Mouse (Mus musculus): ENCODE results near the gene Vmn1r17. TPM values are rescaled to one million over a fixed set of nuclear protein-coding genes. Genes with fewer than 3 reads are reported as not detected.
"Not testable (repeated sequence)": the region's sequence is repeated elsewhere in the genome, so short reads cannot be mapped to it uniquely, and the experiment has no call there.

Gene Vmn1r17
- total RNA-seq (2015) (not detected in 2 replicates), total RNA-seq (2017) (not detected in 2 replicates)

DNA sequence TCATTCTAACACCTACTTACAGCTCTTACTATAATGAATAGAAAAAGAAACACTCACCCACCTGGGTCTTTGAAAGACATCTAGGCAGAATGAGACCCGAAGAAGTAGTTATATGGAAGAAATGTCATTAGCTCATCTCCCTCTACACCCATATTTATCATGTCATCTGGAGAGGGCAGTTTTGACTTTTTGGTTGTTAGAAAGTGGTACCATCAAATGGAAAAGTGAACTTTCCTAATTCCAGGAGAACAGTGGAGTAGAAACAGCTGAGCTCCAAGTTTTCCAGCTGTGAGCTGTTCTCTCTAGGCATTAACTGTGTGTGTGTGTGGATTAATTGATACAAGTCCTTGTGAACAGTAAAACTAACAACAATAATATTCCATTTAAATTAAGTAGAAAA lies at the start of gene Vmn1r17:
Gene Vmn1r17, minus strand, starts transcription at position 101 of the 400 bp plus-strand sequence.
- no peak for ATAC-seq (replicated peaks; ENCODE audit: poor library complexity)

DNA sequence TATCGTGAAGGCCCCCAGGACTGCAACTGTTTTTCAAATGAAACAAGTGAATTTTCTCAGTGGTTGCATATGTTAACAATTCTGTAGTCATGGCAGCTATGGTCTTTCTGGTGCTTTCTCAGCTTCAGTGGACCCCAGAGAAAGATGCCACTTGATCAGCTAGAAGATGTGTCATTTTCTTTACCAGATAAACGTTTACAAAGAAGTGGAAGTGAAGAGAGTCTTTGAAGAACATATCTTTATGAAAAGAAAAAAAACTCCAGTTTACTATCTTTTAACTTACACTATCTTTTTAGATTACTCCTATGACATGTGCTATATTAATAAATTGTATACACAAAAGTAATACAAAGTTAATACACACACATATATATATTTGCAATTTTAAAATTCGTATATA lies 40.0 kb upstream of the Vmn1r17 start, which contains the start of gene Vmn1r19:
Gene Vmn1r19, plus strand, starts transcription at position 301 of the 400 bp plus-strand sequence.
- ATAC-seq (replicated peaks; ENCODE audit: poor library complexity) = not testable (repeated sequence)

- no peak for ATAC-seq (replicated peaks; ENCODE audit: poor library complexity)
Measured at GRCm38 (mm10) chr6:57395683-57396082, 32.2 kb upstream of the Vmn1r17 start, which contains the start of gene Vmn1r18. Gene Vmn1r18, minus strand, starts transcription at chr6:57395783.

- ATAC-seq (replicated peaks; ENCODE audit: poor library complexity) = no peak
Measured at GRCm38 (mm10) chr6:57367496-57367895, 4.0 kb upstream of the Vmn1r17 start.

DNA sequence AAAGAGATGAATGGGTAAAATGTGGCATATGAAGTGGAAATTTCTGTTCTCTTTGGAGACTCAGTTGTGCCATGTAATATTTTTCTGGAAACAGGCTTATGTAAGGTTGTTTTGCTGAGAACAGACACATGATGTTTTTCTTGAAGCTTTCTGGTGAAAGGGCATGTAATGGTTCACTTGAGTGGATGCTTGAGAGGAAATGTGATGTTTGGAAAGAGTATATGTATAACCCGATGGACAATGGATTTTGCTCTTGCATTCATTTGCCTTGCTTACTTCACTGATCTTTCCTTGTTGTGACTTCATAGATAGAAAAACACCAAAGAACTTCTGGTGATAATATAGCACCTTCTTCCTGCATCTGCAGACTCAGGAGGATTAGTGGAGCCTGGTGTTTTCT lies 2.3 kb upstream of the Vmn1r17 start:
- not testable (repeated sequence) for ATAC-seq (replicated peaks; ENCODE audit: poor library complexity)

- no peak for ATAC-seq (replicated peaks; ENCODE audit: poor library complexity)
Measured at GRCm38 (mm10) chr6:57356864-57357263, 6.7 kb downstream of the Vmn1r17 start.

DNA sequence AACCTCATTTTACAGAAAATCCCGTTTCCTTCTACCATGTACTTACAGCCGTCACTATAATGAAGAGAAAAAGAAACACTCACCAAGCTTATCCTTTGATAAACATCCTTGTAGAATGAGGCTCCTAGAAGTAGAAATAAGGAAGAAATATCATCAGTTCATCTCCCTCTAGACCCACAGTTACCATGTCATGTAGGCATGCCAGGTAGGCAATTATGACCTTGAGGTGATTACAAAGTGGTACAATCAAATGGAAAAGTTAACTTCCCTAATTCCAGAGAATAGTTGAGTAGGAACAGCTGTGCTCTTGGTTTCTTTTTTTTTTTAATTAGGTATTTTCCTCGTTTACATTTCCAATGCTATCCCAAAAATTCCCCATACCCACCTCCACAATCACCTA lies 34.1 kb downstream of the Vmn1r17 start, which contains the start of gene Vmn1r16:
Gene Vmn1r16, minus strand, starts transcription at position 101 of the 400 bp plus-strand sequence.
- no peak for ATAC-seq (replicated peaks; ENCODE audit: poor library complexity)

DNA sequence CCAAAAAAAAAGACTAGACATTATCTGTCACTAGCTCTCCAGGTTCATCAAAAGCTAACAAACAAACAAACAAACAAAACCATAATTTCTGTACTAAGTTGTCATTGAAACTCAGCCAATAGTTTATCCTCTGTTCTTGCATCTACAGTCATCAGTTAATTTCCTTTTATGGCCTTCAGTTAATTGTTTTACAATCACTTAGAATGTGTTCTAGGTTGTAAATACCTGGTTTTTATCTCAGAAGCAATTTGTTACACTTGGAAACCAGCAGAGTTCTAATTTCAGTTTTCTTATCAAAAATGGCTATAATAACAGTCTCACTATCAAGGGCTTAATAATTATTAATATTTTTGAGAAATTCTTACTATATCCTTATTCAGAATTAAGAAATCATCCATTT lies 37.4 kb downstream of the Vmn1r17 start:
- ATAC-seq (replicated peaks; ENCODE audit: poor library complexity) = no peak

Other genes with a start within 250 kb of the Vmn1r17 start
- gene Vmn1r11, start 230.3 kb downstream of the Vmn1r17 start, total RNA-seq (2015) = not detected in 2 replicates
- gene Vmn1r11, start 230.3 kb downstream of the Vmn1r17 start, total RNA-seq (2017) = not detected in 2 replicates
- not detected in 2 replicates for gene Vmn1r12, start 206.8 kb downstream of the Vmn1r17 start, total RNA-seq (2015)
- gene Vmn1r12, start 206.8 kb downstream of the Vmn1r17 start, total RNA-seq (2017) = not detected in 2 replicates
- gene Vmn1r13, start 160.4 kb downstream of the Vmn1r17 start, total RNA-seq (2015) = not detected in 2 replicates
- not detected in 2 replicates for gene Vmn1r13, start 160.4 kb downstream of the Vmn1r17 start, total RNA-seq (2017)
- gene Vmn1r14, start 132.0 kb downstream of the Vmn1r17 start, total RNA-seq (2015) = not detected in 2 replicates
- not detected in 2 replicates for gene Vmn1r14, start 132.0 kb downstream of the Vmn1r17 start, total RNA-seq (2017)
- not detected in 2 replicates for gene Vmn1r15, start 105.8 kb downstream of the Vmn1r17 start, total RNA-seq (2015)
- gene Vmn1r15, start 105.8 kb downstream of the Vmn1r17 start, total RNA-seq (2017) = not detected in 2 replicates
- gene Vmn1r16, start 34.2 kb downstream of the Vmn1r17 start, total RNA-seq (2015) = not detected in 2 replicates
- gene Vmn1r16, start 34.2 kb downstream of the Vmn1r17 start, total RNA-seq (2017) = not detected in 2 replicates
- not detected in 2 replicates for gene Vmn1r18, start 32.1 kb upstream of the Vmn1r17 start, total RNA-seq (2015)
- not detected in 2 replicates for gene Vmn1r18, start 32.1 kb upstream of the Vmn1r17 start, total RNA-seq (2017)
- gene Vmn1r19, start 40.1 kb upstream of the Vmn1r17 start, total RNA-seq (2015) = not detected in 2 replicates
- gene Vmn1r19, start 40.1 kb upstream of the Vmn1r17 start, total RNA-seq (2017) = not detected in 2 replicates
- gene Vmn1r20, start 65.2 kb upstream of the Vmn1r17 start, total RNA-seq (2015) = not detected in 2 replicates
- gene Vmn1r20, start 65.2 kb upstream of the Vmn1r17 start, total RNA-seq (2017) = not detected in 2 replicates
- gene Ppm1k, start 171.7 kb upstream of the Vmn1r17 start, total RNA-seq (2015) = 5.3 TPM in 2 replicates
- gene Ppm1k, start 171.7 kb upstream of the Vmn1r17 start, total RNA-seq (2017) = 8.0 and 18.4 TPM in 2 replicates
- gene Herc6, start 217.3 kb upstream of the Vmn1r17 start, total RNA-seq (2015) = 13.0 and 14.9 TPM in 2 replicates
- gene Herc6, start 217.3 kb upstream of the Vmn1r17 start, total RNA-seq (2017) = 12.0 and 16.6 TPM in 2 replicates